Mouse (Mus musculus) limb, embryonic 14.5 days (tissue): ENCODE measurements around the gene A630076J17Rik. TPM values are rescaled to one million over a fixed set of nuclear protein-coding genes. Genes with fewer than 3 reads are reported as not detected.

Experiments used
- ATAC-seq: fragments of 200-750 bp; cut with Nextera tagmentation; 2 replicates; pipeline ENCODE4 v1.8.0; 2017; ENCODE audit warnings: low read depth, moderate number of reproducible peaks, moderate TSS enrichment; ENCODE audit not compliant: low FRiP score
- DNase-seq: peaks from one replicate; pipeline ENCODE4 v3.0.0-alpha.2; 2015; ENCODE audit warnings: low spot score
- H3K27ac ChIP-seq: fragments of 300-500 bp; sonication (generic); replicated peaks from 2 replicates; pipeline ENCODE4 v1.5.1; 2014; ENCODE audit warnings: low read depth, mild to moderate bottlenecking, low read length, moderate library complexity, mixed read lengths
- H3K27me3 ChIP-seq: fragments of 300-500 bp; sonication (generic); 2 replicates; pipeline ENCODE4 v1.6.1; 2014; ENCODE audit warnings: low read length, mixed read lengths; ENCODE audit not compliant: control insufficient read depth, insufficient read depth
- H3K36me3 ChIP-seq: fragments of 300-500 bp; sonication (generic); 2 replicates; pipeline ENCODE4 v1.6.1; 2014; ENCODE audit warnings: mild to moderate bottlenecking, low read length, moderate library complexity, mixed read lengths; ENCODE audit not compliant: control insufficient read depth, insufficient read depth
- H3K4me1 ChIP-seq: fragments of 300-500 bp; sonication (generic); 2 replicates; pipeline ENCODE4 v1.6.1; 2014; ENCODE audit warnings: antibody characterized with exemption, low read length, mixed read lengths; ENCODE audit not compliant: control insufficient read depth, insufficient read depth
- H3K4me2 ChIP-seq: fragments of 300-500 bp; sonication (generic); replicated peaks from 2 replicates; pipeline ENCODE4 v1.6.1; 2014; ENCODE audit warnings: low read depth, mild to moderate bottlenecking, low read length, moderate library complexity; ENCODE audit not compliant: severe bottlenecking
- H3K4me3 ChIP-seq: fragments of 300-500 bp; sonication (generic); replicated peaks from 2 replicates; pipeline ENCODE4 v1.5.1; 2014; ENCODE audit warnings: low read length
- H3K9ac ChIP-seq: fragments of 300-500 bp; sonication (generic); 2 replicates; pipeline ENCODE4 v1.6.1; 2014; ENCODE audit warnings: mild to moderate bottlenecking, low read depth, low read length, moderate library complexity; ENCODE audit not compliant: severe bottlenecking
- H3K9me3 ChIP-seq: fragments of 300-500 bp; sonication (generic); 2 replicates; pipeline ENCODE4 v1.6.1; 2016; ENCODE audit warnings: low read length; ENCODE audit not compliant: control insufficient read depth
- POLR2A ChIP-seq: fragments of 200-500 bp; IDR thresholded peaks from 2 replicates; pipeline ENCODE4 v1.8.0; 2012; ENCODE audit warnings: inconsistent platforms, mild to moderate bottlenecking, moderate library complexity, borderline replicate concordance; ENCODE audit not compliant: insufficient read depth, insufficient read length; ENCODE audit errors: extremely low read depth
- WGBS: fragments of 180-500 bp; shearing (Covaris S2); extraction: QIAGEN DNeasy Blood & Tissue Kit; methylation state at CpG from one replicate; pipeline ENCODE4 v1.1.7; 2014; 5-methylcytosine and 5-hydroxymethylcytosine counted together
- polyA plus RNA-seq, 2 experiments: library from polyadenylated mRNA; depleted of rRNA in 1 of 2; stranded (reverse) in 1 of 2; unstranded in 1 of 2; fragments of >200 nt; fragmentation: Nextera tagmentation in 1 of 2; extraction: Ambion mirVana in 1 of 2; gene quantifications; 2 replicates each; pipeline versions ENCODE4 v1.2.1 to v1.2.3; 2012 to 2014

Gene A630076J17Rik
- polyA plus RNA-seq, 2 experiments: not detected

DNA sequence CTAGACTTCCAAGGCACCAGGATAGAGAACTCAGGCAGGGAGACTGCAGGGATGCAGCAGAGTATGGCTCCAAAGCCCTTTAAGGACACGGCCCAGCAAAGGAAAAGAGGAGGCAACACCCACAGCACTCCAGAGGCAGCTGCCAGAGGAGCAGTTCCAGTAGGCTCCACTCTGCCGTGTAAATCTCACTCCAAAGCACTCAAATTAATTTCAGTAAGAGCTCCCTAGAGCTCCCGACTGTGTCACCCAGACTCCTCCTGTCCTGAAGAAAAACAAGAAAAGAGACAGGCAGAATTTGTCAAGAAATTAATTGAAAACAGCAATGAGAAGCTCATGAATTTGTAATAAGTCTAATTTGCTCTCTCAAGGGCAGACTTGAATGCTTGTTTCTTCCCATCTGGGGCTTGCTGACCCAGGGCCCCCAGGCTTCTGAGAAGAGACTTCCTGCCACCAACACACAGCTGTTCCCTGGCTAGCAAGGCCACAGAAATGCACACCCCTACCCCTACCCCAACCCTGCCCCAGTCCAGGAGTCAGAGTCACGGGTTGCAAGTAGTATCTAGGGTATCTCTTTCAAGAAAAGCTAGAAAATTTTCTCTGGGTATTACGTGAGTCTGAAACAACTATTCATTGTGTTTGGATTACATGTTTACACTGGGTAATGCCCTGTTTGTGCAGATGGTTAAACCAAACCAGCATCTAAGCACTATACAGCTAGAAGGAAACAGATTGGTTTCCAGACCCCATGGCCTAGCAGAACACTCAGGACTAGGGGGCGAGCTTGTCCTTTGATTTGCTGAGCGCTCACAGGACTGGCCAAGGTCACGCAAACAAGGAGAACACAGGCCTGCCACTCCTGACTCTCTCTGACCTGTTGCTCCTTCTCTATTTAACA lies 30.8 kb downstream of the A630076J17Rik start:
- DNase-seq: no peak
- no peak overlapping the region for H3K27ac ChIP-seq

DNA sequence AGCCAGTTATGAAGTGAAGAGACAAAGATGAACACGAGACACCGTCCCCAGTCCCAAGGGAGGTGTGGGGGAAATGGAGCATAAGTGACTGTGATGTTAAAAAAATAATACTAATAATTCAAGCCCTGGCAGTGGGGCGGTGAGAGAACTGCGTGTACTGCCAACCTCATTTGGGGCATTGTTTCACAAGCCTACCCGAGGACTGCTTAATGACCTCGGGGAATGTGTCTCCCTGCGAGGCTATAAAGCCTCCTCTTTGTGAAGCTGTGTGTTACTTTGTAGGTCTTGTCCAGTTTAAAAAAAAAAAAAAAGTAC lies 31.4 kb downstream of the A630076J17Rik start:
- no peak overlapping the region for H3K9ac ChIP-seq
- H3K27ac ChIP-seq: no peak overlapping the region
- DNase-seq (no peak), ATAC-seq (no peak)
- 26% methylated on average over 7 of the region's 7 CpGs for WGBS
- no peak for TF ChIP-seq POLR2A
- H3K9me3 ChIP-seq: no peaks in the 10 kb centered on the region
- H3K4me3 ChIP-seq: no peak overlapping the region
- H3K36me3 ChIP-seq: no peaks in the 10 kb centered on the region
- peaks cover 13% of the 10 kb centered on the region for H3K4me1 ChIP-seq
- no peak overlapping the region for H3K4me2 ChIP-seq
- H3K27me3 ChIP-seq: no peaks in the 10 kb centered on the region

More for the DNA sequence above, 30.8 kb downstream of the A630076J17Rik start:
- Histone ChIP-seq H3K9ac (no peak overlapping the region), H3K4me3 (no peak overlapping the region), H3K4me1 (peaks cover 13% of the 10 kb centered on the region), H3K4me2 (no peak overlapping the region), H3K27me3 (no peaks in the 10 kb centered on the region), H3K36me3 (no peaks in the 10 kb centered on the region), H3K9me3 (no peaks in the 10 kb centered on the region)
- WGBS: 37% methylated on average over 8 of the region's 8 CpGs
- TF ChIP-seq POLR2A: no peak
- peak; percentile 63; the same call in 1 of the 2 replicates for ATAC-seq

DNA sequence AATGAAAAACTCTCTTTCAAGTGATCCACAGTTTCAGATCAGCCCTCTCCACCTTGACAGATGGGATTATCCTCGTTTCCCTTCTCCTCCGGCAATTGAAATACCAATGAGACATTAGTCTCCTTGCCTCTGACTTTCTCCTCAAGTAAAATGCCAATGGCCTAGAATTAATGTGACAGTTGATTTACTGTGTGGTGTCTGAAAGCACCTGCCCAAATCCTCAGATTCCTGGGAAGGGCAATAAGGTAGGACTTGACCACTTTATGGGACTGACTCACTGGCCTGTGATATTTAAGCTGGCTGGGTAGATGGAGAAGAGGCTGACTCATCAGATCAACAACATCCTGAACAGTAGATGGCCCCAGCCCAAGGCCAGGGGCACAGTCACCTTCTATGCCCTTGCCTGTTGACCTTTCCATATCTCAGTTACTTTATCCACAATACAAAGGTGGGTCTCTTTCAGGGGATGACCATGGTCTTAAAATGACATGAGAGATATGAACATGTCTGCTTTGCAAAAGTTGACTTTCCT lies 36.5 kb downstream of the A630076J17Rik start:
- Histone ChIP-seq H3K27me3 (no peaks in the 10 kb centered on the region), H3K27ac (no peak overlapping the region), H3K4me2 (no peak overlapping the region), H3K9me3 (no peaks in the 10 kb centered on the region), H3K4me3 (no peak overlapping the region), H3K9ac (no peak overlapping the region), H3K4me1 (peaks cover under 1% of the 10 kb centered on the region; the same call in 1 of the 2 replicates), H3K36me3 (no peaks in the 10 kb centered on the region)
- 43% methylated on average over 2 of the region's 2 CpGs for WGBS
- ATAC-seq: no peak
- no peak for DNase-seq
- TF ChIP-seq POLR2A: no peak

DNA sequence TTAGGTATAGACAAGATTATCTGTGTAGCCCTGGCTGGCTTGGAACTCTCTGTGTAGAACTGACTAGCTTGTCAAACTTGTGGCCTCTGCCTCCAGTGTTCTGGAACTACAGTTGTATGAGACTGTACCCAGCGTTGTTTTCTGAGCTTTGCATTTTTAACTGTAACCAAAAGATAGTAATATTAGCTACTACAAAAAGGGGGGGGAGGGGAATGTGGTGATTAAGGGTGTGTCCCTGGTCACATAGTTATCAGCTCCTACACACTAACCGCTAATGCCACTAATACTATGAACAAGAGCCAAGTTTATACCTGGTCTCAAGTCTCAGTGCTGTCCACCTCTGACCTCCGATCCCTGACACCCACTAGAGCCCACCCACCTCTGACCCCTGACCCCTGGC lies 42.0 kb downstream of the A630076J17Rik start:
- TF ChIP-seq POLR2A: no peak
- H3K27me3 ChIP-seq: no peaks in the 10 kb centered on the region
- H3K4me1 ChIP-seq: no peaks in the 10 kb centered on the region
- H3K9ac ChIP-seq: no peak overlapping the region
- H3K4me2 ChIP-seq: no peak overlapping the region
- no peaks in the 10 kb centered on the region for H3K9me3 ChIP-seq
- no peak for ATAC-seq
- H3K4me3 ChIP-seq: no peak overlapping the region
- no peak for DNase-seq
- H3K27ac ChIP-seq: no peak overlapping the region
- H3K36me3 ChIP-seq: no peaks in the 10 kb centered on the region
- WGBS: 93% methylated on average over 3 of the region's 3 CpGs

DNA sequence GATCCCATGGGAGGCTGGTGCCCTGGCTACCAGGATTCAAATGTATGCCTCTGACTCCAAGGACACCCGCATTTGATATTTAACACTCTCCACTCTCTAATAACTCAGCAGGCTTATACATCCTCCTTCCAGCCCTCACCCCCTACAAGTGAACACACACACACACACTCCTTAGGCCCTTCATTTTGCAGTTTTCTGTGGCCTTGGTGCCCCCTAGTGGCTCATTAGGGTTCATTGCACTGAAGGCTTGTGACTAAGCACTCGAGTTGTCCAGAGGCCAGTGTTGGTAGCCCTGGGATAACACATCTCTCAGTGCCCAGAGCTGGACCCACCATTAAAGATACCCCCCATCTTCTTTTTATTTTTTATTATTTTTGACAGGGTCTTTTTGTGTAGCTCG lies 43.4 kb downstream of the A630076J17Rik start:
- DNase-seq: peak; percentile 76
- no peak overlapping the region for H3K4me2 ChIP-seq
- H3K27ac ChIP-seq: no peak overlapping the region
- H3K4me1 ChIP-seq: 0 out of 2 replicates have a peak, but pooled peaks cover 3% of the 10 kb centered on the region
- H3K9me3 ChIP-seq: no peaks in the 10 kb centered on the region
- H3K9ac ChIP-seq: no peak overlapping the region
- ATAC-seq: peak; percentile 47; the same call in 1 of the 2 replicates
- H3K36me3 ChIP-seq: no peaks in the 10 kb centered on the region
- TF ChIP-seq POLR2A: no peak
- H3K4me3 ChIP-seq: no peak overlapping the region
- WGBS: 7% methylated on average over 3 of the region's 3 CpGs
- no peaks in the 10 kb centered on the region for H3K27me3 ChIP-seq
